Mouse (Mus musculus) ES-E14 (cell line): ENCODE measurements at regions not wholly inside any gene's neighbourhood (a gene's known extent, or its start where the extent isn't known, plus 50 kb on each side); places are given as distances from the start of the nearest gene placed in this dataset.

Source experiments
- DNase-seq: peaks from one replicate; pipeline ENCODE4 v3.0.0-alpha.2; 2013; ENCODE audit warnings: low read depth, low spot score
- H3K27ac ChIP-seq: 2 replicates; pipeline ENCODE4 v1.5.1; 2012; ENCODE audit warnings: low read depth, mild to moderate bottlenecking, low read length, moderate library complexity, mixed read lengths; ENCODE audit not compliant: poor library complexity, insufficient read depth, severe bottlenecking
- H3K36me3 ChIP-seq: 2 replicates; pipeline ENCODE4 v1.6.1; 2012; ENCODE audit warnings: mild to moderate bottlenecking, low read length, moderate library complexity, mixed read lengths; ENCODE audit not compliant: control insufficient read depth, poor library complexity, insufficient read depth, severe bottlenecking
- H3K4me1 ChIP-seq, 2 experiments: fragments of 150-350 bp in 1 of 2; sonication (generic) in 1 of 2; 2 replicates each; pipeline ENCODE4 v1.6.1; 2012; ENCODE audit warnings: low read length in 2 of 2, mild to moderate bottlenecking in 1 of 2, mixed read lengths in 1 of 2; ENCODE audit not compliant: control insufficient read depth in 2 of 2, insufficient read depth in 2 of 2, poor library complexity in 1 of 2
- H3K4me3 ChIP-seq, 2 experiments: fragments of 150-350 bp in 1 of 2; sonication (generic) in 1 of 2; 2 replicates each; pipeline ENCODE4 v1.5.1; 2012; ENCODE audit warnings: low read length in 2 of 2, low read depth in 1 of 2, mild to moderate bottlenecking in 1 of 2, mixed read lengths in 1 of 2; ENCODE audit not compliant: insufficient read depth in 1 of 2, poor library complexity in 1 of 2, severe bottlenecking in 1 of 2
- H3K9ac ChIP-seq: 2 replicates; pipeline ENCODE4 v1.6.1; 2012; ENCODE audit warnings: low read depth, mild to moderate bottlenecking, low read length, mixed read lengths; ENCODE audit not compliant: poor library complexity, insufficient read depth, severe bottlenecking
- H3K9me3 ChIP-seq: fragments of 150-350 bp; sonication (generic); 2 replicates; pipeline ENCODE4 v1.6.1; 2012; ENCODE audit warnings: low read depth, mild to moderate bottlenecking, low read length; ENCODE audit not compliant: control insufficient read depth, insufficient read depth
- CHD2 ChIP-seq: IDR thresholded peaks from 2 replicates; pipeline ENCODE4 v1.6.1; 2014; ENCODE audit warnings: mild to moderate bottlenecking, low read depth, low read length, inconsistent platforms
- HCFC1 ChIP-seq: IDR thresholded peaks from 2 replicates; pipeline ENCODE4 v1.6.1; 2012; ENCODE audit warnings: low read length, inconsistent platforms, borderline replicate concordance; ENCODE audit not compliant: insufficient read depth
- MAFK ChIP-seq: IDR thresholded peaks from 2 replicates; pipeline ENCODE4 v1.6.1; 2014; ENCODE audit warnings: mild to moderate bottlenecking, low read depth, low read length, inconsistent platforms; ENCODE audit not compliant: insufficient read depth
- ZC3H11A ChIP-seq: IDR thresholded peaks from 2 replicates; pipeline ENCODE4 v1.6.1; 2012; ENCODE audit warnings: low read depth, mild to moderate bottlenecking, inconsistent platforms, low read length, borderline replicate concordance
- ZNF384 ChIP-seq: IDR thresholded peaks from 2 replicates; pipeline ENCODE4 v1.6.1; 2012; ENCODE audit warnings: low read depth, low read length, inconsistent platforms
- in situ Hi-C, 2 experiments: fragments of 600-800 bp; cut with MboI; formaldehyde crosslinking; loops; one replicate each; pipeline ENCODE4 v1.15.1; 2025; ENCODE audit warnings: low sequenced_read_pairs in 2 of 2, inconsistent platforms in 1 of 2; ENCODE audit not compliant: unreplicated experiment in 2 of 2

GRCm38 (mm10) chr1:73566770-73567169 is 551.1 kb upstream of the Tnp1 start:
- in situ Hi-C loops: no loop called here

DNA sequence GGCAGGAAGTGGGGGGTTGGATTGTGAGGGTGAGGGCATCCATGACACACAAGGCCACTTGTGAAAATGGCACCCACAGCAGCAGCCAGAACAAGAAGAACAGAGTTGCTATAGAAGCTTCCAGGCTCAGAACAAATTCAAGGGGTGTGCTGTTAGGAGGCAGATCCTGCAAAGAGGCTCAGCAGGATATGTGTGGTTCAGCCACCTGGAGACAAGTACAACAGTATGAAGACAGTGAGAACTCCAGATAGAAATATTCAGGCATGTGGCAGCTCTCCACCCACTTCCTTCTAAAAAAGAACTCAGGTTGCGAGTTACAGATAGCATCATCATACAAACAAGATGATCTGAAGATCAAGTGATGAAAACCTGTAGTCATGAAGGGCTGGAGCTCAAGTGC is 544.9 kb upstream of the Tnp1 start:
- DNase-seq: no peak
- Histone ChIP-seq H3K36me3 (no peaks in the 10 kb centered on the region), H3K4me1 (no peaks in the 10 kb centered on the region), H3K9me3 (no peaks in the 10 kb centered on the region), H3K9ac (no peak overlapping the region), H3K4me3 (no peak overlapping the region), H3K27ac (no peak overlapping the region)
- in situ Hi-C loops: no loop called here
- TF ChIP-seq ZC3H11A (no peak), HCFC1 (no peak), CHD2 (no peak), MAFK (no peak), ZNF384 (no peak)

More at GRCm38 (mm10) chr1:73566770-73567169, 551.1 kb upstream of the Tnp1 start:
- Histone ChIP-seq H3K4me1 (no peaks in the 10 kb centered on the region), H3K4me3 (no peak overlapping the region), H3K9me3 (no peaks in the 10 kb centered on the region), H3K9ac (no peak overlapping the region), H3K36me3 (no peaks in the 10 kb centered on the region), H3K27ac (no peak overlapping the region)
- TF ChIP-seq MAFK: no peak
- no peak for TF ChIP-seq CHD2
- TF ChIP-seq HCFC1: no peak
- no peak for TF ChIP-seq ZC3H11A
- TF ChIP-seq ZNF384: no peak
- no peak for DNase-seq

- no peaks in the 10 kb centered on the region for H3K36me3 ChIP-seq
- DNase-seq: no peak
- H3K4me3 ChIP-seq: no peak overlapping the region
- H3K27ac ChIP-seq: no peak overlapping the region
- H3K4me1 ChIP-seq: no peaks in the 10 kb centered on the region
- TF ChIP-seq MAFK: no peak
- TF ChIP-seq ZC3H11A: no peak
- TF ChIP-seq ZNF384: no peak
- no peak for TF ChIP-seq HCFC1
- TF ChIP-seq CHD2: no peak
- in situ Hi-C loops: no loop called here
- no peak overlapping the region for H3K9ac ChIP-seq
- H3K9me3 ChIP-seq: no peaks in the 10 kb centered on the region
These were observed 532.2 kb upstream of the Tnp1 start for GRCm38 (mm10) chr1:73547877-73548276.

DNA sequence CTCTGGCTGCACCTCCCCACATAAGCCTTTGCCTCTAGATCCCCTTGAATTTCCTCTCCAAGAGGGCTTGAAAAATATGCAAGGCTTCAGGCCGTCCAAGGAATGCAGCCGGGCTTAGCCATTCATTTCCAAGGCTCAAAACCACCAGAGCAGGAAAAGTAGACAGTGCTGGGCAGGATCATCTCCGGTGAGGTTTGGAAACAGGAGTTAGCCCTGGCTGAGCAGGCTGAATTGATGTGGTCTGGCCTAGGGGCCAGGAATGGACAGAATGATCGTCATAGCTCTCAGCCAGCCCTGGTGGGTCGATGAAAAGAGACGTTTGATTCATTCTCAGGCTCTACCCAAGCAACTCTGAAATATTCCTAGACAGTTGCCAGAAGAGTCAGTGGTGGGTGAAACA is 529.7 kb upstream of the Tnp1 start:
- no peak for TF ChIP-seq HCFC1
- no peak for TF ChIP-seq MAFK
- no peak for TF ChIP-seq CHD2
- no peak for TF ChIP-seq ZC3H11A
- TF ChIP-seq ZNF384: no peak
- Histone ChIP-seq H3K9me3 (no peaks in the 10 kb centered on the region), H3K9ac (no peak overlapping the region), H3K27ac (no peak overlapping the region), H3K4me3 (no peak overlapping the region), H3K36me3 (no peaks in the 10 kb centered on the region), H3K4me1 (no peaks in the 10 kb centered on the region)
- DNase-seq: no peak
- in situ Hi-C loops: no loop called here

GRCm38 (mm10) chr1:73541371-73541770 is 525.7 kb upstream of the Tnp1 start:
- H3K36me3 ChIP-seq: no peaks in the 10 kb centered on the region
- no peak for DNase-seq
- H3K9ac ChIP-seq: no peak overlapping the region
- no peak for TF ChIP-seq ZNF384
- TF ChIP-seq MAFK: no peak
- H3K27ac ChIP-seq: no peak overlapping the region
- no peaks in the 10 kb centered on the region for H3K9me3 ChIP-seq
- no peaks in the 10 kb centered on the region for H3K4me1 ChIP-seq
- no peak overlapping the region for H3K4me3 ChIP-seq
- in situ Hi-C loops: no loop called here
